Mouse (Mus musculus): ENCODE measurements at regions not wholly inside any gene's neighbourhood (a gene's known extent, or its start where the extent isn't known, plus 50 kb on each side); places are given as distances from the start of the nearest gene placed in this dataset.

GRCm38 (mm10) chr11:113096209-113096608, 314.2 kb downstream of the Sox9 start:
- 46% methylated on average over 8 of the region's 8 CpGs for WGBS
- Histone ChIP-seq H3K27me3 (ENCODE audit: insufficient read depth, low read length) (no peaks in the 10 kb centered on the region), H3K4me1 (ENCODE audit: insufficient read depth, low read length) (no peaks in the 10 kb centered on the region), H3K27ac (no peak overlapping the region), H3K4me3 (ENCODE audit: low read length) (no peak overlapping the region), H3K4me2 (ENCODE audit: low read depth, low read length) (no peak overlapping the region), H3K9me3 (ENCODE audit: low read length) (no peaks in the 10 kb centered on the region), H3K36me3 (ENCODE audit: insufficient read depth, low read length) (no peaks in the 10 kb centered on the region), H3K9ac (replicated peaks; ENCODE audit: low read length) (no peak overlapping the region)
- no peak for TF ChIP-seq CTCF (IDR thresholded peaks at IDR 0.05; ENCODE audit: low read depth)
- no peak for DNase-seq (ENCODE audit: low spot score)
- no peak for ATAC-seq

- ATAC-seq (no peak), DNase-seq (ENCODE audit: low spot score) (no peak)
- no peaks in the 10 kb centered on the region for H3K27me3 ChIP-seq (ENCODE audit: insufficient read depth, low read length)
- H3K4me1 ChIP-seq (ENCODE audit: insufficient read depth, low read length) = peaks cover 7% of the 10 kb centered on the region; the same call in 1 of the 2 replicates
- 94% methylated on average over 2 of the region's 2 CpGs for WGBS
- H3K36me3 ChIP-seq (ENCODE audit: insufficient read depth, low read length) = no peaks in the 10 kb centered on the region
- no peak overlapping the region for H3K27ac ChIP-seq
- H3K4me2 ChIP-seq (ENCODE audit: low read depth, low read length) = no peak overlapping the region
- TF ChIP-seq CTCF (IDR thresholded peaks at IDR 0.05; ENCODE audit: low read depth) = no peak
- no peak overlapping the region for H3K9ac ChIP-seq (replicated peaks; ENCODE audit: low read length)
- no peak overlapping the region for H3K4me3 ChIP-seq (ENCODE audit: low read length)
- no peaks in the 10 kb centered on the region for H3K9me3 ChIP-seq (ENCODE audit: low read length)
Observed at GRCm38 (mm10) chr11:113098360-113098759, 316.3 kb downstream of the Sox9 start.

- 40% methylated on average over 9 of the region's 9 CpGs for WGBS
- H3K9ac ChIP-seq (replicated peaks; ENCODE audit: low read length) = no peak overlapping the region
- no peak for DNase-seq (ENCODE audit: low spot score)
Observed at GRCm38 (mm10) chr11:113100800-113101199, 318.8 kb downstream of the Sox9 start.

GRCm38 (mm10) chr11:113101534-113101933, 319.5 kb downstream of the Sox9 start:
- DNase-seq (ENCODE audit: low spot score) = no peak
- 53% methylated on average over 11 of the region's 11 CpGs for WGBS
- Histone ChIP-seq H3K36me3 (ENCODE audit: insufficient read depth, low read length) (no peaks in the 10 kb centered on the region), H3K4me2 (ENCODE audit: low read depth, low read length) (0 out of 2 replicates have a peak overlapping the region, but pooled peaks have one; percentile 14), H3K9ac (replicated peaks; ENCODE audit: low read length) (no peak overlapping the region), H3K27ac (peak overlapping the region; percentile 56; the same call in 1 of the 2 replicates), H3K4me1 (ENCODE audit: insufficient read depth, low read length) (peaks cover 10% of the 10 kb centered on the region; the same call in 1 of the 2 replicates), H3K9me3 (ENCODE audit: low read length) (no peaks in the 10 kb centered on the region), H3K27me3 (ENCODE audit: insufficient read depth, low read length) (no peaks in the 10 kb centered on the region), H3K4me3 (ENCODE audit: low read length) (no peak overlapping the region)
- TF ChIP-seq CTCF (IDR thresholded peaks at IDR 0.05; ENCODE audit: low read depth) = no peak
- no peak for ATAC-seq

More at GRCm38 (mm10) chr11:113100800-113101199, 318.8 kb downstream of the Sox9 start:
- H3K27me3 ChIP-seq (ENCODE audit: insufficient read depth, low read length) = no peaks in the 10 kb centered on the region
- 0 out of 2 replicates have a peak overlapping the region, but pooled peaks have one; percentile 14 for H3K4me2 ChIP-seq (ENCODE audit: low read depth, low read length)
- no peak for TF ChIP-seq CTCF (IDR thresholded peaks at IDR 0.05; ENCODE audit: low read depth)
- no peaks in the 10 kb centered on the region for H3K36me3 ChIP-seq (ENCODE audit: insufficient read depth, low read length)
- peak overlapping the region; percentile 56 for H3K27ac ChIP-seq
- no peak overlapping the region for H3K4me3 ChIP-seq (ENCODE audit: low read length)
- no peak for ATAC-seq
- H3K9me3 ChIP-seq (ENCODE audit: low read length) = no peaks in the 10 kb centered on the region
- peaks cover 10% of the 10 kb centered on the region; the same call in 1 of the 2 replicates for H3K4me1 ChIP-seq (ENCODE audit: insufficient read depth, low read length)

GRCm38 (mm10) chr11:113103161-113103845, 321.3 kb downstream of the Sox9 start:
- H3K9me3 ChIP-seq (ENCODE audit: low read length) = no peaks in the 10 kb centered on the region
- no peaks in the 10 kb centered on the region for H3K27me3 ChIP-seq (ENCODE audit: insufficient read depth, low read length)
- no peak for TF ChIP-seq CTCF (IDR thresholded peaks at IDR 0.05; ENCODE audit: low read depth)
- ATAC-seq (no peak), DNase-seq (ENCODE audit: low spot score) (no peak)
- no peak overlapping the region for H3K27ac ChIP-seq
- H3K4me3 ChIP-seq (ENCODE audit: low read length) = no peak overlapping the region
- peaks cover 10% of the 10 kb centered on the region; the same call in 1 of the 2 replicates for H3K4me1 ChIP-seq (ENCODE audit: insufficient read depth, low read length)
- 81% methylated on average over 12 of the region's 12 CpGs for WGBS
- H3K36me3 ChIP-seq (ENCODE audit: insufficient read depth, low read length) = no peaks in the 10 kb centered on the region
- no peak overlapping the region for H3K4me2 ChIP-seq (ENCODE audit: low read depth, low read length)
- H3K9ac ChIP-seq (replicated peaks; ENCODE audit: low read length) = no peak overlapping the region

- no peak overlapping the region for H3K9ac ChIP-seq (replicated peaks; ENCODE audit: low read length)
- no peak overlapping the region for H3K27ac ChIP-seq
- no peak for TF ChIP-seq CTCF (IDR thresholded peaks at IDR 0.05; ENCODE audit: low read depth)
- 64% methylated on average over 11 of the region's 11 CpGs for WGBS
- H3K9me3 ChIP-seq (ENCODE audit: low read length) = no peaks in the 10 kb centered on the region
- H3K36me3 ChIP-seq (ENCODE audit: insufficient read depth, low read length) = no peaks in the 10 kb centered on the region
- H3K4me3 ChIP-seq (ENCODE audit: low read length) = no peak overlapping the region
- ATAC-seq = no peak
- no peak for DNase-seq (ENCODE audit: low spot score)
- H3K4me1 ChIP-seq (ENCODE audit: insufficient read depth, low read length) = peaks cover 10% of the 10 kb centered on the region; the same call in 1 of the 2 replicates
- no peaks in the 10 kb centered on the region for H3K27me3 ChIP-seq (ENCODE audit: insufficient read depth, low read length)
- no peak overlapping the region for H3K4me2 ChIP-seq (ENCODE audit: low read depth, low read length)
Observed at GRCm38 (mm10) chr11:113105371-113105770, 323.3 kb downstream of the Sox9 start.
